Comparison of ENCODE assay signal across 15 mouse cellular contexts in the genomic region with DNA sequence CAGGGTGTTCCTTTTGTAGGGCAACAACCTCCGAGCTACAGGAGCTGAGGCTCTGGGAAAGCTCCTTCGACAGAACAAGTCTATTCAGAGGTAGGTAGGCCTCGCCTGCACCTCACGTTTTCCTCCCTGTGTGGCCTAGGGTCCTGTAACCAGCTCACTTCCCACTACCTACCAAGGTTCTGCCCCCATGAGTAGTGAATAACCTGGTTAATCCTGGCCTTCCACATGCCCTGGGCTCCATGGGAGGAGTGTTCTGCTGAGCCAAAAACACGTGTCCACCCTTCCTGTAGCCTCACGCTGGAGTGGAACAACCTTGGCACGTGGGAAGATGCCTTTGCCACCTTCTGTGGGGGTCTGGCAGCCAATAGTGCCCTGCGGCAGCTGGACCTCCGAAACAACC. TPM values are rescaled to one million over a fixed set of nuclear protein-coding genes. Genes with fewer than 3 reads are reported as not detected.
A peak's percentile ranks its signal among the peaks of the same experiment; 100 is the strongest.
DNase-seq lines count a peak whose midpoint lies in the region; ATAC-seq and TF ChIP-seq lines count a peak whose summit lies in the region.
"Had no signal": no experiment of that assay in that cellular context is flagged by ENCODE, and none has a peak within 500 bp of the region (broad histone marks: within the 10 kb centered on the region; RNA-seq: fewer than 3 reads in every experiment).

No protein-coding gene starts in this region.

- H3K4me1 ChIP-seq in heart, embryonic 12.5 days (replicated peaks) = peaks cover 19% of the 10 kb centered on the region
- peaks cover 37% of the 10 kb centered on the region for H3K4me1 ChIP-seq in midbrain, embryonic 10.5 days
- H3K4me1 ChIP-seq in midbrain, embryonic 16.5 days (ENCODE audit: control insufficient read depth, insufficient read depth, low read length) = peaks cover 15% of the 10 kb centered on the region
- H3K4me1 ChIP-seq in limb, embryonic 12.5 days (replicated peaks) = peaks cover 35% of the 10 kb centered on the region
- no peaks in the 10 kb centered on the region for H3K4me1 ChIP-seq in stomach, postnatal 0 days (replicated peaks; ENCODE audit: control insufficient read depth, insufficient read depth)

- ATAC-seq in heart, embryonic 12.5 days (ENCODE audit: insufficient number of reproducible peaks, low FRiP score) = no peak
- ATAC-seq in midbrain, embryonic 16.5 days = no peak
- ATAC-seq in limb, embryonic 12.5 days (ENCODE audit: insufficient number of reproducible peaks, insufficient read depth, low FRiP score, low TSS enrichment, low read depth) = no peak
- ATAC-seq in stomach, postnatal 0 days (ENCODE audit: low FRiP score, low TSS enrichment) = no peak
- ATAC-seq: CD4-positive, CD25-positive, alpha-beta regulatory T cell, adult 4 months had no signal

- TF ChIP-seq EP300 in stomach, postnatal 0 days (optimal IDR thresholded peaks at IDR 0.05) = no peak

- peaks cover 9% of the 10 kb centered on the region for H3K27me3 ChIP-seq in heart, embryonic 12.5 days (replicated peaks)
- 0 out of 2 replicates have a peak, but pooled peaks cover 4% of the 10 kb centered on the region for H3K27me3 ChIP-seq in midbrain, embryonic 10.5 days (ENCODE audit: low read depth, poor library complexity, severe bottlenecking)
- H3K27me3 ChIP-seq in midbrain, embryonic 16.5 days (ENCODE audit: control insufficient read depth, insufficient read depth, low read depth, low read length) = no peaks in the 10 kb centered on the region
- H3K27me3 ChIP-seq in limb, embryonic 12.5 days = no peaks in the 10 kb centered on the region
- no peaks in the 10 kb centered on the region for H3K27me3 ChIP-seq in stomach, postnatal 0 days (ENCODE audit: control insufficient read depth, insufficient read depth, low read length)

- H3K4me3 ChIP-seq in heart, embryonic 12.5 days = no peak overlapping the region
- peak overlapping the region; percentile 74 for H3K4me3 ChIP-seq in midbrain, embryonic 10.5 days
- no peak overlapping the region for H3K4me3 ChIP-seq in midbrain, embryonic 16.5 days (ENCODE audit: low read depth, low read length)
- H3K4me3 ChIP-seq in limb, embryonic 12.5 days (replicated peaks) = peak overlapping the region; percentile 66; the same call in 1 of the 2 replicates
- no peak overlapping the region for H3K4me3 ChIP-seq in stomach, postnatal 0 days (ENCODE audit: low read depth, low read length)

- no peaks in the 10 kb centered on the region for H3K9me3 ChIP-seq in heart, embryonic 12.5 days (replicated peaks)
- no peaks in the 10 kb centered on the region for H3K9me3 ChIP-seq in midbrain, embryonic 10.5 days (replicated peaks)
- no peaks in the 10 kb centered on the region for H3K9me3 ChIP-seq in midbrain, embryonic 16.5 days (replicated peaks; ENCODE audit: control insufficient read depth, low read length, poor library complexity, severe bottlenecking)
- H3K9me3 ChIP-seq in limb, embryonic 12.5 days = no peaks in the 10 kb centered on the region
- no peaks in the 10 kb centered on the region for H3K9me3 ChIP-seq in stomach, postnatal 0 days (ENCODE audit: control insufficient read depth, low read length)

- 85% methylated on average over 9 of the region's 9 CpGs for WGBS in heart, embryonic 12.5 days
- WGBS in midbrain, embryonic 10.5 days = 94% methylated on average over 9 of the region's 9 CpGs
- 92% methylated on average over 9 of the region's 9 CpGs for whole genome bisulfite sequencing in midbrain, embryonic 16.5 days
- 88% methylated on average over 9 of the region's 9 CpGs for WGBS in limb, embryonic 12.5 days
- 85% methylated on average over 9 of the region's 9 CpGs for WGBS in stomach, postnatal 0 days

- peak overlapping the region; percentile 96 for H3K4me2 ChIP-seq in heart, embryonic 12.5 days
- H3K4me2 ChIP-seq in midbrain, embryonic 16.5 days (ENCODE audit: low read length) = no peak overlapping the region
- H3K4me2 ChIP-seq in limb, embryonic 12.5 days = peak overlapping the region; percentile 95; the same call in 1 of the 2 replicates
- H3K4me2 ChIP-seq in stomach, postnatal 0 days (replicated peaks; ENCODE audit: low read depth) = no peak overlapping the region; the same call in 1 of the 2 replicates

- no peak overlapping the region for H3K27ac ChIP-seq in heart, embryonic 12.5 days (ENCODE audit: poor library complexity, severe bottlenecking)
- H3K27ac ChIP-seq in midbrain, embryonic 10.5 days (replicated peaks) = no peak overlapping the region
- no peak overlapping the region for H3K27ac ChIP-seq in midbrain, embryonic 16.5 days (ENCODE audit: low read length)
- no peak overlapping the region for H3K27ac ChIP-seq in limb, embryonic 12.5 days
- no peak overlapping the region for H3K27ac ChIP-seq in stomach, postnatal 0 days (replicated peaks)

- no peak for TF ChIP-seq CTCF in stomach, postnatal 0 days (IDR thresholded peaks at IDR 0.05; ENCODE audit: low read depth)

- no peak overlapping the region for H3K9ac ChIP-seq in heart, embryonic 12.5 days
- no peak overlapping the region for H3K9ac ChIP-seq in midbrain, embryonic 16.5 days (ENCODE audit: low read depth, low read length)
- peak overlapping the region; percentile 79; the same call in 1 of the 2 replicates for H3K9ac ChIP-seq in limb, embryonic 12.5 days (replicated peaks)
- peak overlapping the region; percentile 66; the same call in 1 of the 2 replicates for H3K9ac ChIP-seq in stomach, postnatal 0 days (ENCODE audit: low read length)

- H3K36me3 ChIP-seq in heart, embryonic 12.5 days = peaks cover 49% of the 10 kb centered on the region
- peaks cover 66% of the 10 kb centered on the region for H3K36me3 ChIP-seq in midbrain, embryonic 10.5 days
- peaks cover 7% of the 10 kb centered on the region for H3K36me3 ChIP-seq in midbrain, embryonic 16.5 days (ENCODE audit: control insufficient read depth, insufficient read depth, low read length)
- H3K36me3 ChIP-seq in limb, embryonic 12.5 days = peaks cover 62% of the 10 kb centered on the region
- peaks cover 8% of the 10 kb centered on the region; the same call in 1 of the 2 replicates for H3K36me3 ChIP-seq in stomach, postnatal 0 days (ENCODE audit: control insufficient read depth, insufficient read depth, low read length)

- no peak for DNase-seq in heart, adult 18-20 months
- DNase-seq in midbrain, embryonic 10.5 days (ENCODE audit: low spot score) = no peak
- no peak for DNase-seq in stomach, postnatal 0 days (ENCODE audit: low spot score)
- no peak for DNase-seq in layer of hippocampus, postnatal 25 days (ENCODE audit: extremely low spot score in 1 of 2, low spot score in 1 of 2)
- no peak for DNase-seq in ovary, adult 18-20 months (ENCODE audit: low spot score)
- DNase-seq: layer of hippocampus, postnatal 36 days; lung, postnatal 14 days; right cerebral cortex, postnatal 25 days; thymus, adult 2 months had no signal

RNA-seq across cellular contexts. Expression of gene Lrrc45, which starts 1.4 kb away (rescaled TPM):
- polyA plus RNA-seq in heart, embryonic 12.5 days (2016; fragmentation: Nextera tagmentation; extraction: Ambion mirVana) = 35.2 and 37.0 TPM in 2 replicates
- 1 to 10 TPM; 3.8 to 4.3 TPM for total RNA-seq in heart, adult 18-20 months (2021)
- 57.0 and 57.7 TPM in 2 replicates for polyA plus RNA-seq in midbrain, embryonic 10.5 days (2016; fragmentation: Nextera tagmentation; extraction: Ambion mirVana)
- 86.6 and 87.9 TPM in 2 replicates for polyA plus RNA-seq in midbrain, embryonic 16.5 days (2015; fragmentation: Nextera tagmentation; extraction: Ambion mirVana)
- 77.9 and 78.4 TPM in 2 replicates for polyA plus RNA-seq in limb, embryonic 12.5 days (2016; fragmentation: Nextera tagmentation; extraction: Ambion mirVana)
- polyA plus RNA-seq in stomach, postnatal 0 days (2015; fragmentation: Nextera tagmentation; extraction: Ambion mirVana) = 18.7 and 20.4 TPM in 2 replicates
- total RNA-seq in layer of hippocampus, postnatal 25 days (2021) = 10 to 100 TPM; 47.0 to 65.2 TPM

RNA-seq across cellular contexts. Expression of gene Cenpx, which starts 1.6 kb away (rescaled TPM):
- polyA plus RNA-seq in heart, embryonic 12.5 days (2016; fragmentation: Nextera tagmentation; extraction: Ambion mirVana) = 117 and 119 TPM in 2 replicates
- 10 to 100 TPM; 32.5 to 34.2 TPM for total RNA-seq in heart, adult 18-20 months (2021)
- 132 and 133 TPM in 2 replicates for polyA plus RNA-seq in midbrain, embryonic 10.5 days (2016; fragmentation: Nextera tagmentation; extraction: Ambion mirVana)
- 88.8 and 92.2 TPM in 2 replicates for polyA plus RNA-seq in midbrain, embryonic 16.5 days (2015; fragmentation: Nextera tagmentation; extraction: Ambion mirVana)
- polyA plus RNA-seq in limb, embryonic 12.5 days (2016; fragmentation: Nextera tagmentation; extraction: Ambion mirVana) = 131 and 138 TPM in 2 replicates
- polyA plus RNA-seq in stomach, postnatal 0 days (2015; fragmentation: Nextera tagmentation; extraction: Ambion mirVana) = 123 and 127 TPM in 2 replicates
- 10 to 100 TPM; 20.1 to 21.9 TPM for total RNA-seq in layer of hippocampus, postnatal 25 days (2021)

RNA-seq across cellular contexts. Expression of gene Rac3, which starts 6.1 kb away (rescaled TPM):
- 7.6 and 8.4 TPM in 2 replicates for polyA plus RNA-seq in heart, embryonic 12.5 days (2016; fragmentation: Nextera tagmentation; extraction: Ambion mirVana)
- total RNA-seq in heart, adult 18-20 months (2021) = 1 to 10 TPM; 1.1 to 1.3 TPM
- 32.4 and 41.9 TPM in 2 replicates for polyA plus RNA-seq in midbrain, embryonic 10.5 days (2016; fragmentation: Nextera tagmentation; extraction: Ambion mirVana)
- 624 and 719 TPM in 2 replicates for polyA plus RNA-seq in midbrain, embryonic 16.5 days (2015; fragmentation: Nextera tagmentation; extraction: Ambion mirVana)
- polyA plus RNA-seq in limb, embryonic 12.5 days (2016; fragmentation: Nextera tagmentation; extraction: Ambion mirVana) = 48.5 and 51.2 TPM in 2 replicates
- 21.9 and 22.1 TPM in 2 replicates for polyA plus RNA-seq in stomach, postnatal 0 days (2015; fragmentation: Nextera tagmentation; extraction: Ambion mirVana)
- total RNA-seq in layer of hippocampus, postnatal 25 days (2021) = 10 to 100 TPM; 33.7 to 46.8 TPM
- total RNA-seq: common myeloid progenitor, adult 5-6 weeks; hematopoietic stem cell, adult 5-6 weeks had no signal
- polyA plus RNA-seq: CD4-positive, CD25-positive, alpha-beta regulatory T cell, adult 4 months had no signal

RNA-seq across cellular contexts. Expression of gene Dcxr, which starts 11.9 kb away (rescaled TPM):
- 4.3 and 5.4 TPM in 2 replicates for polyA plus RNA-seq in heart, embryonic 12.5 days (2016; fragmentation: Nextera tagmentation; extraction: Ambion mirVana)
- total RNA-seq in heart, adult 18-20 months (2021) = 10 to 100 TPM; 16.6 to 16.7 TPM
- 13.0 and 13.7 TPM in 2 replicates for polyA plus RNA-seq in midbrain, embryonic 10.5 days (2016; fragmentation: Nextera tagmentation; extraction: Ambion mirVana)
- polyA plus RNA-seq in midbrain, embryonic 16.5 days (2015; fragmentation: Nextera tagmentation; extraction: Ambion mirVana) = 5.8 and 7.0 TPM in 2 replicates
- 14.8 and 17.8 TPM in 2 replicates for polyA plus RNA-seq in limb, embryonic 12.5 days (2016; fragmentation: Nextera tagmentation; extraction: Ambion mirVana)
- polyA plus RNA-seq in stomach, postnatal 0 days (2015; fragmentation: Nextera tagmentation; extraction: Ambion mirVana) = 56.3 and 58.4 TPM in 2 replicates
- total RNA-seq in layer of hippocampus, postnatal 25 days (2021) = 10 to 100 TPM; 12.4 to 12.9 TPM

RNA-seq across cellular contexts. Expression of gene Cbr2, which starts 16.8 kb away (rescaled TPM):
- polyA plus RNA-seq in heart, embryonic 12.5 days (2016; fragmentation: Nextera tagmentation; extraction: Ambion mirVana) = 1.1 and 1.9 TPM in 2 replicates
- total RNA-seq in heart, adult 18-20 months (2021) = 10 to 100 TPM; 20.9 to 82.2 TPM
- 0.59 and 1.3 TPM in 2 replicates for polyA plus RNA-seq in midbrain, embryonic 10.5 days (2016; fragmentation: Nextera tagmentation; extraction: Ambion mirVana)
- 0.87 and 1.6 TPM in 2 replicates for polyA plus RNA-seq in midbrain, embryonic 16.5 days (2015; fragmentation: Nextera tagmentation; extraction: Ambion mirVana)
- 4.6 and 7.2 TPM in 2 replicates for polyA plus RNA-seq in limb, embryonic 12.5 days (2016; fragmentation: Nextera tagmentation; extraction: Ambion mirVana)
- polyA plus RNA-seq in stomach, postnatal 0 days (2015; fragmentation: Nextera tagmentation; extraction: Ambion mirVana) = 129 and 160 TPM in 2 replicates
- total RNA-seq in layer of hippocampus, postnatal 25 days (2021) = 1 to 10 TPM; 1.5 to 1.6 TPM
- total RNA-seq: common myeloid progenitor, adult 5-6 weeks; hematopoietic stem cell, adult 5-6 weeks had no signal
- polyA plus RNA-seq: CD4-positive, CD25-positive, alpha-beta regulatory T cell, adult 4 months had no signal

Comparison
In these comparisons a context has a peak if more than half of its experiments do, and no peak if none do; other contexts are left out.
1. H3K4me3 ChIP-seq: peak in midbrain, embryonic 10.5 days (single experiment) and limb, embryonic 12.5 days (single experiment); none in heart, embryonic 12.5 days (single experiment), midbrain, embryonic 16.5 days (single experiment) and stomach, postnatal 0 days (single experiment).
2. RNA of gene Rac3, which starts 6.1 kb away (polyA plus RNA-seq): 624 to 719 TPM in midbrain, embryonic 16.5 days; 48.5 to 51.2 TPM in limb, embryonic 12.5 days, 32.4 to 41.9 TPM in midbrain, embryonic 10.5 days, 21.9 to 22.1 TPM in stomach, postnatal 0 days and 7.6 to 8.4 TPM in heart, embryonic 12.5 days; every median in the first group is over 10 times any median in the second.
3. H3K4me2 ChIP-seq: peak in heart, embryonic 12.5 days (single experiment) and limb, embryonic 12.5 days (single experiment); none in midbrain, embryonic 16.5 days (single experiment) and stomach, postnatal 0 days (single experiment).
4. H3K9ac ChIP-seq: peak in limb, embryonic 12.5 days (single experiment) and stomach, postnatal 0 days (single experiment); none in heart, embryonic 12.5 days (single experiment) and midbrain, embryonic 16.5 days (single experiment).